Mouse (Mus musculus) heart, postnatal 36 days (tissue): ENCODE measurements around the gene Gm20721. TPM values are rescaled to one million over a fixed set of nuclear protein-coding genes. Genes with fewer than 3 reads are reported as not detected.
"Not testable (repeated sequence)": the region's sequence is repeated elsewhere in the genome, so short reads cannot be mapped to it uniquely, and the experiment has no call there.

ENCODE experiments used
- DNase-seq, 2 experiments: peaks; one replicate each; pipeline ENCODE4 v3.0.0; 2021 to 2022
- intact Hi-C: fragments of 180-260 bp; cut with DNase I; formaldehyde crosslinking; loops from one replicate; pipeline ENCODE4 v1.15.1; 2025
- total RNA-seq, 2 experiments: library from RNA; stranded (reverse); gene quantifications; 2 replicates each; pipeline ENCODE4 v1.2.3; 2021

The Gm20721 gene
- total RNA-seq, 2 experiments from 2014 or later = 2.4 TPM

DNA sequence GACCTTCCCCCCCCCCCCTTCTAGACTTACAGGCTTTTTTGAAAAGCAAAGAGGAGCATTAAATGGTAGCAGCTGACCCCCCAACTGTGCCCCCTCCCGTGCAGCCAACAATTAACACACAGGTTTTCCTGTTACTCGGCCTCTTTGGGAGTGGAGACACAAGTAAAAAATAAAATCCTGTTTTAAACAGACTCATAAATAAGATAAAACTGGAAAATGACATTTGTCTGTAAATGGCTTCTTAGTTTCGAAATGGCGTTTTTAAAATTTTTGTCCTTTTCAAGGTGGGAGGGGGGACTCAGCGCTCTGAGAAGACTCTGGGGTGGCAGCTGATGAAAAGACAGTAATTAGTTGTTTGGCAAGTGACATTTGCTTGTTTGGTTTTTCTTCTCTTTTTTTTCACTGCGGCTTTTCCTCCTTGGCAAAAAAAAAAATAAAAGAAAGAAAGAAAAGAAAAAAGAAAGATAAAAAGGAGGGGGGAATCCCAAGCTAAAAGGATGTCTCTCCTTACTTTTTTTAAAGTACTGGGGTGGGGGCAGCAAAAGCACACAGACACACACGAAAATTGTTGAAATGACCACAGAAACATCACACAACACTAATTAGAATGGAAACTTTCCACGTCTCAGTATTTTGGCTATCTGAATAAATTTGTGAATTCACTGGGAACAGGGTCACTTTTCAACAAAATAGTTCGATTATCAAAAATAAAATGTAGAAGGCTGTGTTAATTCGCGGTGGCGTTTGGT, 15.1 kb downstream of the Gm20721 start:
- no peak for DNase-seq
- intact Hi-C loops = loop anchor here (1.0 to 10.0 kb wide), 3 partner anchors 13 to 1327 kb away; partner anchors contain the start of gene Rae1

- DNase-seq = peak; percentile 73 to 89
- intact Hi-C loops = loop anchor here (2.0 to 10.0 kb wide), 2 partner anchors 58 to 1326 kb away; partner anchors contain the start of gene Rae1
These were observed 15.8 kb downstream of the Gm20721 start for GRCm38 (mm10) chr2:174330616-174331191.

DNA sequence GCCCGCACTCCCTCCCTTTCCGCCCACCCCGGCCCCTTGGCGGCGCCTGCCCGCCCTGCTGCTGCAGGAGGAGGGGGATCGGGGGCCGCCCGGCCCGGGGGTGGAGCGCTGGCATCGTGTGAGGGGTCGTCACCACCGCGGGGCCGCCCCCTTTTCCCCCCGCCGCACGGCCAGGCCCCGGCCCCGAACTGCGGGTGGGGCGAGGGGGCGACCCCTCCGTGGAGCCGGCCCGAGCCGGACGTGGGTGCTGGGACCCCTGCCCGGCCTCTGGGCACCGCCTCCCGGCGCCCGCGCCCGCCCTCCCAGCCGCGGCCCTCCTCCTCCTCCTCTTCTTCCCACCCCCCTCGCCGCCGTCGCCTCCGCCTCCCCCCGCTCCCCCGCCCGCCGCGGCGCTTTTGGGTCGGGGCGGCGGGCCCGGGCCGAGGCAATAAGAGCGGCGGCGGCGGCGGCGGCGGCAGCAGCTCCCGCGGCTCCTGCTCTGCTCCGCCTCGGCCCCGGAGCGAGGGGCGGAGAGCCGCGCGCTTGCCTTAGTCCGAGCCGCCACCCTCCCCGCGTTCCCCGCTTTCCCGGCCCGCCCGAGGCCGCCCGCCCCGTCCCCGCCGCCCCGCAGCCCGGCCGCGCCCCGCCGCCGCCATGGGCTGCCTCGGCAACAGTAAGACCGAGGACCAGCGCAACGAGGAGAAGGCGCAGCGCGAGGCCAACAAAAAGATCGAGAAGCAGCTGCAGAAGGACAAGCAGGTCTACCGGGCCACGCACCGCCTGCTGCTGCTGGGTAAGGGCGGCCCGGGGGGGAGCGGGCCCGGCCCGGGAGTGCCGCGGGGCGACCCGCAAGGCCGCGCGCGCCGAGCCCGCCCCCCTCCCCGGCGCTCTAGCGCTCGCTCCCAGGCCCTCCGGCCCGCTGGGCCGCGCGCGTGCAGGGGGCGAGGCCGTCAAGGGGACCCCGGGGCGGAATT, 16.6 kb downstream of the Gm20721 start:
- intact Hi-C loops = loop anchor here (2.0 to 10.0 kb wide), 4 partner anchors 59 to 1325 kb away; partner anchors contain the start of genes Nelfcd and Rae1
- peak; percentile 82 to 89 for DNase-seq

GRCm38 (mm10) chr2:174328926-174329662, 17.4 kb downstream of the Gm20721 start:
- intact Hi-C loops = loop anchor here (2.0 to 5.0 kb wide), 2 partner anchors 88 to 132 kb away; partner anchors contain the start of gene Nelfcd
- DNase-seq = peak in 1 of 2 experiments; percentile 56

- intact Hi-C loops = loop anchor here (2.0 to 5.0 kb wide), 2 partner anchors 89 to 132 kb away; partner anchors contain the start of gene Nelfcd
- peak in 1 of 2 experiments; percentile 31 for DNase-seq
These were observed 18.1 kb downstream of the Gm20721 start for GRCm38 (mm10) chr2:174328358-174328905.

DNA sequence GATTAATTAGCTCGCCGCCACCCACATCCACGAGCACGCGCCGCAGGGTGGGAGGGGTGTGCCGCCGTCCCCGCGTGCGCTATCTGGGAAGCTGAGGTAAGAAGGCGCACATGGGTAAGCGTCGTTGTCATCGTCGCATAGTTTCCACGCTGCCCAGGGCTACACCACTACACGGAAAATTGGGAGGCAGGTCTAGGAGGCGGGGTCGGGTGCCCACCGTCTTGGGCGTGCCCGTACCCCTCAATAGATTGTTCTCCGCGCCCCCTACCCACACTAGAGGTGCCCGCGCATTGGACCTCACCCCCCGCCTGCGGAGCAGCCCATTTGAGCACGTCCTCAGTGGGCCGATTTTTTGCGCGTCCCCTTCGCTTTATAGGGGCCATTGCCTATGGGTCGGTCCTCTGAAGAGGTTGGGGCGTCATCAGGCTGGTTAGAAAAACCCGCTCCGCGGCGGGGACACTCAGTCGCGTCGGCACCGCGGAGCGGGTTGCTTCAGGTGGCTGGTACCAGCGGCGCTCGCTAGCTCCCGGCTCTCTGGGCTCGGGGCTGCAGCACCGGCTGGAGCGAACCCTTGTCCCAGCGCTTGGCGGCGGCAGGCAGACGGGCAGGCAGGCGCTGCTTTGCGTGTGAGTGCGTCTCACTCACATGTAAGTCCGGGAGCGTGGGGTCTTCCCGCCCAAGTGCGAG, 19.1 kb downstream of the Gm20721 start:
- intact Hi-C loops = loop anchor here (5.0 kb wide), 1 partner anchor 90 kb away; the partner anchor contains the start of gene Nelfcd
- DNase-seq = peak; percentile 56 to 66

DNA sequence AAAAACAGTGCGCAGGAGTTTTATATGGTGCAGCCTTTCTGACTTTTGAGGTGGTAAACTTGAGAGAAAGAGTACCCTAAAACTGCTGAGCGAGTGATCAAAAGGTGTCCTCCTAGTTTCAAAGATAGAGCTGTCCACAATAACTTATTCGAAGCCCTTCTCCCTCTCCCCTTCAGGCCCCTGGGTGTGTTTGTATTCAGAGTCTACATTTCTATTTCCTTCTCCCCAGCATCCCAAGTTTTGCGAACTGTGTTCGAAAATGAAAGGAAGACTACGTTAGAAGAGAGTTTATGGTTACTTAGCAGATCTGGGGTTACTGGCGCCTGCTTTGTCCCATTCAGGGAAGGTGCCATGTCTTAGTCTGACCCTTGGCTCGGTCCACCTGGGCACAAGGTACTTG, 20.0 kb downstream of the Gm20721 start:
- intact Hi-C loops = loop anchor here (5.0 kb wide), 1 partner anchor 91 kb away; the partner anchor contains the start of gene Nelfcd
- no peak for DNase-seq

- DNase-seq = no peak
- intact Hi-C loops = loop anchor here (5.0 kb wide), 1 partner anchor 91 kb away; the partner anchor contains the start of gene Nelfcd
These were observed 20.5 kb downstream of the Gm20721 start for GRCm38 (mm10) chr2:174325989-174326388.

DNA sequence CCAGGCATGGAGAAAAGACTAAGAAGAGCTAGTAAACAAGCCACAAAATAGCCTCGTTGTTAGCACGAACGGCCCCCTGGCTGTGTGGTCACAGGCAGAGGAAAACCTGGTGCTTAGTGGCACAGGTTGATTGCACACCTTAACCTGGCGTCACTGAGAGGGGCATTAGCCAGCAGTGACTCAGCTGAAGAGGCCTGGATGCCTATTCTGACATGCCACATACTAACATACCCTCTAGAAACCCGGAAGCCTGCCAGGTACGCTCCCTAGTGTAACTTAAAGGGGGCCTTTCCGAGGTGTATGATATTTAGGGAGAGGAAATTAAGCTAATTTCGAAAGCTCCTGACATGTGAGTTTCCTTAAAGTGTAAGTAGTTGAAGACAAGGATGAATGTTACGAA, 29.9 kb downstream of the Gm20721 start:
- DNase-seq = no peak
- intact Hi-C loops = no loop called here

DNA sequence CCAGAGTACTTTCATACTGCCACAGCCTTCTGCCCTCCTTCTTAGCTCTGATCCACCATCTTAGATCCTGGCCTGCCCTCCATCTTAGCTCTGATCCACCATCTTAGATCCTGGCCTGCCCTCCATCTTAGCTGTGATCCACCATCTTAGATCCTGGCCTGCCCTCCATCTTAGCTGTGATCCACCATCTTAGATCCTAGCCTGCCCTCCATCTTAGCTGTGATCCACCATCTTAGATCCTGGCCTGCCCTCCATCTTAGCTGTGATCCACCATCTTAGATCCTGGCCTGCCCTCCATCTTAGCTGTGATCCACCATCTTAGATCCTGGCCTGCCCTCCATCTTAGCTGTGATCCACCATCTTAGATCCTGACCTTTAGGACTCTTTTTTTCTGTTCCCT, 31.1 kb downstream of the Gm20721 start:
- intact Hi-C loops, DNase-seq: not testable (repeated sequence)

- DNase-seq = no peak
- intact Hi-C loops = loop anchor here (1.0 to 5.0 kb wide), 5 partner anchors 180 to 546 kb away; no protein-coding TSS in a partner anchor
These were observed 33.9 kb downstream of the Gm20721 start for GRCm38 (mm10) chr2:174312661-174313060.

GRCm38 (mm10) chr2:174312118-174312647, 34.3 kb downstream of the Gm20721 start:
- intact Hi-C loops = loop anchor here (1.0 to 5.0 kb wide), 5 partner anchors 180 to 546 kb away; no protein-coding TSS in a partner anchor
- DNase-seq = peak; percentile 78 to 84

DNA sequence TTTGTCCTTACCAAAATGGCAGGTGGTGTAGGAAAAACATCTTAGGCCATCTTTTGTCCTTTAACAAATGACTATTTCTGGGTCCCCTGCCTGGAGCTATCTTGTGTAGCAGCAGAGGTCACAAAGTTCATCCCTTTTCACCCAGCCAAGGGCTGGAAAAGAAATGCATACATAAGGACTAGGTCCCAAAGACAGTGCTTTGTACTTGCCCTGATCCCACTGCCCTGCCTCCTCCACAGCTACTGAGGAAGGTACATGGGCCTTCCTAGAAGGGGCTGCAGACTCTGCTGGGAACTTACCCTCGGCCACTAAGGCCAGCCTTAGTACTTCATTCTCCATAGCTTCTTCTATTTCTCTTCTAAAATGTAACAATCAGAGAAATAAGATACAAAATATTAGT, 34.9 kb downstream of the Gm20721 start:
- DNase-seq = no peak
- intact Hi-C loops = loop anchor here (1.0 to 5.0 kb wide), 7 partner anchors 142 to 589 kb away; no protein-coding TSS in a partner anchor

- intact Hi-C loops = loop anchor here (1.0 to 5.0 kb wide), 4 partner anchors 142 to 589 kb away; no protein-coding TSS in a partner anchor
- peak; percentile 53 to 68 for DNase-seq
These were observed 35.5 kb downstream of the Gm20721 start for GRCm38 (mm10) chr2:174310913-174311514.

DNA sequence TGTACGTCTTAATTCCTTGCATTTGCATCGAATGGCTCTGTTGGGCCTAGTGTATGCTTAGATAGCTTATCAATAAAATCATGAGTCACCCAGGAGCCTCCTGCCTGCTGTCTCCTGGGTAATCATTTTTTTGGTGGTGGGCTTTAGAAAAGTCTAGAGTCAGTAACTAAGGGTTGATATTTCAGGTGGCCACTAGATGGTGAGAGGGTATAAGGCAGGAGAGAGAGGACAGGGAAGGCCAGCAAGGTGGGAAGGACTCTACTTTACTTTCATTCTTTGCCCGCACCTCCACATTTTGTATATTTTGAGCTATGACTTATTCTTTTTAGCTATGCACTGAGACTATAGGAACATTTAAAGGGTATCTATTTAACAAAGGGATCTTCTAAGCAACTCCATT, 38.6 kb downstream of the Gm20721 start:
- intact Hi-C loops = no loop called here
- DNase-seq = no peak

- no peak for DNase-seq
- intact Hi-C loops = no loop called here
These were observed 40.9 kb downstream of the Gm20721 start for GRCm38 (mm10) chr2:174305646-174306045.

- intact Hi-C loops = no loop called here
- no peak for DNase-seq
These were observed 44.0 kb downstream of the Gm20721 start for GRCm38 (mm10) chr2:174302526-174302925.

DNA sequence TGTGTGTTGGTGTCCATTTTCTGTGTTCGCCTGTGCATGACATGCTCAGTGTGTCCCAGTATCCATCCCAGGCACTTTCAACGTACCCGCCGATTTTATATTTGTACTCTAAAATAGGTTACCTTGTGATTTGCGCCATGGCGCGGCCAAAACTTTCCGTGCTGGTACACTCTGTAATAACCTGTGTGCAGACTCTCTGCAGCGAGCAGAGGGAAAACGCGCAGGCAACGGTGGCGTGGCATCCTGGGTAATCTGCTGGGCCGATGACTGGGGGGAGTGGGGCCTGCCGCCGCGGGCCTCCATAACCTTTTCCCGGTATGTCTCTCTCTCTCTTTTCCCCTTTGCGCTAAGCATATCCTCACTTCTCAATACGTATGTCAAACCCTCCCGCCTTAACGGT, 45.8 kb downstream of the Gm20721 start:
- intact Hi-C loops = no loop called here
- no peak for DNase-seq
